Mouse (Mus musculus) frontal cortex, postnatal 25 days (tissue): ENCODE measurements around the gene Kcnh4.
"Not testable (repeated sequence)": the region's sequence is repeated elsewhere in the genome, so short reads cannot be mapped to it uniquely, and the experiment has no call there.

Experiments used
- DNase-seq, 2 experiments: peaks; one replicate each; pipeline ENCODE4 v3.0.0; 2022; ENCODE audit warnings: low spot score in 2 of 2

Kcnh4 gene

DNA sequence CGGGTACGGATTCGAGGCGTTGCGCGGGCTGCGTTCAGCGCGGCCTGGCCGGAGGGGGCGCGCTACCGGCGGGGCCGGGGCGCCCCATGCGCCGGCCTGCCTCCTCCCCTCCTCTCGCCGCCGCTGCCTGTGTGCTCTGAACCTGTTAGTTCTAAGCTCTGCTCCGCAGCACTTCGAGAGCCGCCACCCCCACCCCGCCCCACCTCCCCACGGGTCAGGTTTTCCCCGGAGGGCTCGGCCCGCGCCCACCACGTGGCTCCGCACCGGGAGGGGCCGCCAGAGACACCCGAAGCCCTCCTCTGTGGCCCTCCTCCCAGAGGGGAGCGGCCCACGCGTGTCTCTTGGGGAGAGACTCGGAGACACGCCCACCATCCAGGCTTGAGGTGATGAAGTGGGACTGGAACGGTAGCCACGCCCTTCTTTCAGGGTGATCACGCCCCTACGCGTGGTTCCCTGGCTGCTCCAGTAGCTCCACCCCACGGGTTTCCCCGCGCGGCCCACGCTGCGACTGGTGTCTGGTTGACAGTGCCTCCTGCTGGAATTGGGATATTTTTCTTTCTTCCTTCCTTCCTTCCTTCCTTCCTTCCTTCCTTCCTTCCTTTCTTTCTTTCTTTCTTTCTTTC is at the start of gene Kcnh4:
Gene Kcnh4, minus strand, starts transcription at position 332 of the 623 bp plus-strand sequence.
- DNase-seq = peak; percentile 65 to 83

GRCm38 (mm10) chr11:100806380-100807305 is 46.9 kb upstream of the Kcnh4 start:
- DNase-seq = no peak

GRCm38 (mm10) chr11:100805535-100805934 is 45.8 kb upstream of the Kcnh4 start:
- DNase-seq = no peak

GRCm38 (mm10) chr11:100804409-100804808 is 44.7 kb upstream of the Kcnh4 start:
- DNase-seq = no peak

DNA sequence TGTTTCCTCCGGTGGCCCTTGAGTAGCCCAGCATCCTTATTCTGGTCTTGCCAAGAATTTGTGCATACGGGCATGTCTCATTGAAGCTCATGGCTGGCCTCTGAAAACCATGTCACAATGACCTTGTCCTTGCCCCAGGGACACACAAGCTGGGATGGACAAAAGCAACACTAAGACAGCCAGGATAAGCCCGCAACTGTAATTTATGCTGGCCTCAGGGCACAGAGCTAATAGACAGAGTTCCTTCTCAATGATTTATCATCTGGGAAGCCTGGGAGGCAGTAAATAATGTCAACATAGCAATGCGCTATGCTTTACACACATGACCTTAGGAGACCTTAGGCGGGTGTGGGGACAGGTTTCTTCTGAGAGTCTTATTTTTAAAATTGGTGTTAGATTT is 39.7 kb upstream of the Kcnh4 start:
- no peak for DNase-seq

- no peak for DNase-seq
Measured at GRCm38 (mm10) chr11:100796585-100796984, 36.8 kb upstream of the Kcnh4 start.

DNA sequence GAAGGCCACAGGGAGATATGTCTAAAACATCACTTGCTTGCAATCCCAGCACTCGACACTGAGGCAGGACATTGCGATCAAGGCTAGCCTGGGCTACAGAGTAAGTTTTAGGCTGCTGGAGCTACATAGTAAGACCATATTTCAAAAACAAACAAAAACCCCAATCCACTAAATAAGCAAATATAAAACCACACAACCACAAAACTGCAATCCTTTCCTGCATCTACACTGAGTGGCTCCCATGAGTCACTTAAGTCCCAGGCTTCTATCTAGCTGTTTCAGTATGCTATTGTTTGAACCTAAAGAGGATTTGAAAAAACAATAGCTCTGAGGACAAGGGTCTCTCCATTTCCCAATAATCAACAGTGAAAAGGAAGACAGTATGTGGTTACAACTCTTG is 35.6 kb upstream of the Kcnh4 start:
- DNase-seq = no peak

- no peak for DNase-seq
Measured at GRCm38 (mm10) chr11:100791457-100792049, 31.8 kb upstream of the Kcnh4 start.

DNA sequence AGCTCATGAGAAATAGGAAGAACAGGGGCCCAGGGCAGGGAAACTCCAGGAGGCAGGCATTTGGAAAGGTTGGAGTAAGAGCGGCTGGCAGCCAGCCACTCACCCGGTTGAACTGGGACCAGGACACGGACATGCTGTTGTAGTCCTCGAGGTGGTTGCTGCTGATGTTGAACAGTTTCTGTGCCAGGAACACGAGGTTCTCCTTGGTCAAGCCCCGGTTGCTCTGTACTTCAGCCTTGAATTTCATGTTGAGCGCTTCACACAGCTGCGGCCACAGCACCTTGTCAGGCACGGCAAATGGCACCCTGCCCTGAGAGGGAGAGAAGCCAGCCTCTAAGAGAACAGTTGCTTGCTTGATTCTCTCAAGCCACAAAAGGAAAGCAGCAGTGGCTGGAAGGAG is 30.9 kb upstream of the Kcnh4 start:
- not testable (repeated sequence) for DNase-seq

DNA sequence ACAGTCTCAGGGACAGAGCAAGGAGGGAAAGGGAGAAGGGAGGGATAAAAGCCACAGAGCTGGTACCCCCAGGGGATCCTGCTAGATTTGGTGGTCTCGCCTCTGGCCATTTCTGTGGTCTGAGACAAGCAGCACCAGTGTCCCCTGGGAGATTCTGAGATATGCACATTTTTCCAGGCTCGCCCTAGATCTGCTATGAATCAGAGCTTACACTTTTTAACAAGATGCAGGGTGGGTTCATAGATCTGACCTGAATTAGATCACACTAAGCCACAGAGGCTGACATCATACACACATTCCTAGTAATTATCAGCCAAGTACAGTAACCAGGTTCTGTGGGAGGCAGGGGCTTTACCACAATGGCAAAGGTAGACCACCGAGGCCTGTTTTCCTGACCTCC is 30.0 kb upstream of the Kcnh4 start:
- no peak for DNase-seq

DNA sequence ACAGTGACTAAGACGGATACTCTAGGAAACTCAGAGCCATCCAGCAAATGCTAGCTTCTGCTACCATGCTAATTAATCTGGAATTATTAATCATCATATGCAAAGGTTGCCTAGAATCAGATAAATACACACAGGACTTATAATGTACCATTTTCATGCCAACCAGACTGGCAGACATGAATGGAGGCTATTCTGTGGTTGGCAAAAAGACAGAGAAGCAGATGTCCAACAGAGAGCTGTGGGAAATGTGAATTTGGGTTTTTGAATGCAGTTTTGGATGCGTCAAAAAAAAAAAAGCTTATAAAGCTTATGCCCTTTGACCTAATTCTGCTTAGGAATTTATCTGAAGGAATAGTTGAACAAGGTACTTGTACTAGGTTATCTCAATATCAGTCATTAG is 26.0 kb upstream of the Kcnh4 start:
- DNase-seq = no peak

- no peak for DNase-seq
Measured at GRCm38 (mm10) chr11:100784286-100784685, 24.5 kb upstream of the Kcnh4 start.

- no peak for DNase-seq
Measured at GRCm38 (mm10) chr11:100782568-100782967, 22.8 kb upstream of the Kcnh4 start.

GRCm38 (mm10) chr11:100781763-100782475 is 22.2 kb upstream of the Kcnh4 start:
- DNase-seq = no peak

- no peak for DNase-seq
Measured at GRCm38 (mm10) chr11:100780247-100780646, 20.5 kb upstream of the Kcnh4 start.

DNA sequence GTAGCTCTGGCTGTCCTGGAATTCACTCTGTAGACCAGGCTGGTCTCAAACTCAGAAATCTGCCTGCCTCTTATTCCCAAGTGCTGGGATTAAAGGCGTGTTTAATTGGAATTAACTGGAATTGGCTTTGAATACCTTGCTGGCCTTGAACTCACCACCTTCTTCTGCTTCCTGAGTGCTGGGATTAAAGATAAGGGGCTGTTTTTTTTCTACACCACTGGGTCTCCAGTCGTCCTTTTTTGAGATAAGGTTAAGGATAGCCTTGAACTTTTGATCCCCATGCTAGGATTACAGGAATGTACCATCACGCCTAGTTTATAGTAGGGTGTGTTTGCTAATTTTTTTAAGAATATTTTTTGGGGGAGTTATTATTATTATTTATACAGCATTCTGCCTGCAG is 18.3 kb upstream of the Kcnh4 start:
- no peak for DNase-seq

DNA sequence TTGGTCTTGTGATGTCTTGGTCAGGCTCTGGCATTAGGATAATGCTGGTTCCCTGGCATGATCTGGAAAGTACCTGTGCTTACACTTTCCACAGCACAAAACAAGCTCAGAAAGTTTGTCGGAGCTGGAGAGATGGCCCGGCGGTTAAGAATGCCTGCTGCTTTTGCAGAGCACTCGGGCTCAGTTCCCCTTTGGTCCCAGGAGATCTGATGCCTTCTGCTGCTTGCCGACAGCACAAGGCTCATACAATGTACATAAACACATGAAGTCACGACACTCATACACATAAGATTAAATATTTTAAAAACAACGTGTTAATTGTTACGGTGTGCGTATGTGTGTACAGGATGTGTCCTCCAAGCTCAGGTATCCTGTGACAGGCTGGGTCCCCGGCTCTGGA is 16.2 kb upstream of the Kcnh4 start:
- DNase-seq = no peak

GRCm38 (mm10) chr11:100774261-100774660 is 14.5 kb upstream of the Kcnh4 start:
- DNase-seq = no peak

DNA sequence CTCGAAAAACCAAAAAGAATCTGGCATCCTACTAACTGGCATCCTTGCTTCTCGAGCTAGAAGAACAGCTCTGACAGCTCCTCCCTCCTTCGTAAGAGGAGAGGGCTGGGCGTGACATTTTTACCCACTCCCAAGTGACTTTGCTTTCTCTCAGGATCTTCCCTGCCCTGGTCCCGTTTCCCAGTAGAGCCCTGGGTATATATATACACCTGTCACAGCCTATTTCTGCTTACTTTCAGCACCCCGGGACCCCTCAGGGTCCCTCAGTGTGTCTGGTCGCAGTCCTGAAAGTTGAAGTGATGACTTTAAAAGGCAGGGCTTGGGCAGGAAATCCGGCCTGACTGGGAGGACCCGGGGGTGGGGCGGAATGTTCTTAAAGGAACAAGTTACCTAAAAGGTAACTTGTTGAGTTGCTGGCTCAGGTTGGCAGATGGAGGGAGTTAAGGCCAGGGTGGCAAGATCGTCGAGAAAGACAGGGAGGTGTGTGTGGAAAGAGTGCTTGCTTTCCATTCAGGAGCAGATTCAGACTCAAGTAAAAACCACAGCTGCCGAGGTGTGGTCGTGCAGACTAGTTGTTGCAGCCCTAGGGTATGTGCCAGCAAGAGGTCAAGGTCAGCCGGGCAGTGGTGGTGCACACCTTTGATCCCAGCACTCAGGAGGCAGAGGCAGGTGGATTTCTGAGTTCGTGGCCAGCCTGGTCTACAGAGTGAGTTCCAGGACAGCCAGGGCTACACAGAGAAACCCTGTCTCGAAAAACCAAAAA is 11.1 kb upstream of the Kcnh4 start, which contains the start of gene Ghdc:
Gene Ghdc, minus strand, starts transcription at position 312 of the 763 bp plus-strand sequence.
- peak; percentile 51 to 69 for DNase-seq

GRCm38 (mm10) chr11:100769980-100770379 is 10.2 kb upstream of the Kcnh4 start:
- DNase-seq = no peak

GRCm38 (mm10) chr11:100767871-100768270 is 8.1 kb upstream of the Kcnh4 start:
- no peak for DNase-seq
